Mouse (Mus musculus): ENCODE measurements around the gene Exoc4.

DNA sequence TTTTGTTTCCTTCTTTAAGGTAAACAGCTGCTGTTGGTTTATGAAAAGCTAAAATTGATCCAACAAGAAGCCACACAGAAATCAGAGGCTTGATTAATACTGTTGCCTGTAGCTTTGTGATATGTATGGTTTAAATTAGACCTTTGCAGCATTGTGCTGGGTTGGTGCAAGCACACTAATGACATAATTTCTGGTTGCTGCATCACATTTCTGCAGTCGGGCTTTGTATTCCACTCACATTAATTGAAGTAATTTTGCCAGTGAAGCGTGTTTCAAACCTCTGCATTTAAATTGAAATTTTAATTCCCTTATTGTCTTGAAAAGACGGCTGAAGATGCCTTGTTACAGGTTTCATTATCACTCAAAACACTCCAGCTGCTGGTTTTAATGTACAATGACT is 34.6 kb downstream of the Exoc4 start:
- TF ChIP-seq CTCF (IDR thresholded peaks at IDR 0.05; ENCODE audit: low read depth) = no peak
- no peak for TF ChIP-seq EP300 (IDR thresholded peaks at IDR 0.05; ENCODE audit: low read depth)
